Mouse (Mus musculus) liver, adult 2 months (tissue): ENCODE measurements around the gene Pnrc1.

Source experiments
- CTCF ChIP-seq: fragments of 200-500 bp; IDR thresholded peaks from 2 replicates; pipeline ENCODE4 v1.5.1; 2011; ENCODE audit warnings: low read depth, low read length, control low read depth
- POLR2A ChIP-seq: fragments of 200-500 bp; IDR thresholded peaks from 2 replicates; pipeline ENCODE4 v1.6.1; 2011; ENCODE audit warnings: low read length, control low read depth; ENCODE audit not compliant: insufficient read depth; ENCODE audit errors: extremely low read depth

GRCm38 (mm10) chr4:33245853-33246395 lies 44.0 kb downstream of the Pnrc1 start:
- TF ChIP-seq CTCF, result no peak
- no peak for TF ChIP-seq POLR2A
